Mouse (Mus musculus): Measurements from ENCODE around the gene Fut9.

- TF ChIP-seq CTCF (IDR thresholded peaks at IDR 0.05; ENCODE audit: insufficient read depth, low read depth, low read length) (no peak), POLR2A (IDR thresholded peaks at IDR 0.05; ENCODE audit: insufficient read depth, low read depth, low read length) (no peak)
Observed at GRCm38 (mm10) chr4:25633262-25633661, 166.8 kb downstream of the Fut9 start.
